In the genomic region with DNA sequence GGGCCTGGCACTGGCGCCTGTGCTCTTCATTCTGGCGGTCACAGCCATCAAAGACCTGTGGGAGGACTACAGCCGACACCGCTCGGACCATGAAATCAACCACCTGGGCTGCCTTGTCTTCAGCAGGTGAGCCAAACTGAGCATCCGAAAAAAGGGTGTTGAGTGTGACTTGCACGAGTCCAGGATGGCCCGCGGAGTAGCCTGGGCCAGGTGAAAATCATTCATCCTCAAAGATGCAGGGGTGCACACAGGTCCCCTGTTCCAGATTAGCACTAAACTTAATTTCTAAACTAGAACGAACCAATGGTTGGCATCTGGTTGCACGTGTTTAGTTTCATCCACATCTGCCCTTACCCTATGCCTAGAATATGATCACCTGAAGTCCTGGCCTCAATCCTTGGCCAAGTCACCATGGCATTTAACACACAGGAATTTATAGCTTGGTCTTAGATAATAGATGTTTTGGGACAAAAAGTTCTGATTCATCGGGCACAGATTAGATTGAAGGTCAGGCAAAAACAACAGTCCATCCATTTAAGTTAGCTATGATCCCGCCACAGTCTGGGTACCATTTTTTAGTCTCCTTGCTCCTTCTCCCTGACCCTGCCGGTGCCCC, we compare ENCODE assay signal across 8 mouse cellular contexts. TPM values are rescaled to one million over a fixed set of nuclear protein-coding genes. Genes with fewer than 3 reads are reported as not detected.
DNase-seq lines count a peak whose midpoint lies in the region; ATAC-seq lines count a peak whose summit lies in the region.

No protein-coding gene starts in this region.

- peaks cover 0 to 3% of the 10 kb centered on the region in 2 experiments; a peak in 1 of 4 replicates for H3K4me1 ChIP-seq in heart, embryonic 14.5 days (ENCODE audit: control insufficient read depth in 2 of 2, insufficient read depth in 2 of 2, low read length in 2 of 2)
- no peaks in the 10 kb centered on the region for H3K4me1 ChIP-seq in brown adipose tissue, adult 24 weeks (ENCODE audit: control insufficient read depth, insufficient read depth, insufficient read length, low read length)
- H3K4me1 ChIP-seq in hindbrain, embryonic 16.5 days (ENCODE audit: control insufficient read depth, insufficient read depth, low read depth, low read length) = no peaks in the 10 kb centered on the region
- H3K4me1 ChIP-seq in midbrain, embryonic 15.5 days = peaks cover 10% of the 10 kb centered on the region; the same call in 1 of the 2 replicates

- DNase-seq in heart, postnatal 4 days = no peak
- DNase-seq in ovary, postnatal 36 days (ENCODE audit: low spot score) = no peak
- DNase-seq in urinary bladder, postnatal 25 days (ENCODE audit: low spot score) = no peak
- DNase-seq in left cerebral cortex, adult 11 months (ENCODE audit: low spot score) = no peak

- H3K4me2 ChIP-seq in heart, embryonic 14.5 days (ENCODE audit: low read length) = peak overlapping the region; percentile 93
- peak overlapping the region; percentile 98 for H3K4me2 ChIP-seq in hindbrain, embryonic 16.5 days (ENCODE audit: low read length)
- peak overlapping the region; percentile 97 for H3K4me2 ChIP-seq in midbrain, embryonic 15.5 days

- no peaks in the 10 kb centered on the region for H3K27me3 ChIP-seq in heart, embryonic 14.5 days (ENCODE audit: control insufficient read depth, insufficient read depth, low read length)
- no peaks in the 10 kb centered on the region for H3K27me3 ChIP-seq in hindbrain, embryonic 16.5 days (replicated peaks; ENCODE audit: control insufficient read depth, insufficient read depth, low read length)
- no peaks in the 10 kb centered on the region for H3K27me3 ChIP-seq in midbrain, embryonic 15.5 days (replicated peaks)

- H3K36me3 ChIP-seq in heart, embryonic 14.5 days (ENCODE audit: control insufficient read depth, insufficient read depth, low read length) = no peaks in the 10 kb centered on the region
- no peaks in the 10 kb centered on the region for H3K36me3 ChIP-seq in hindbrain, embryonic 16.5 days (ENCODE audit: control insufficient read depth, insufficient read depth, low read length)
- H3K36me3 ChIP-seq in midbrain, embryonic 15.5 days (replicated peaks) = no peaks in the 10 kb centered on the region

- H3K9me3 ChIP-seq in heart, embryonic 14.5 days (ENCODE audit: control insufficient read depth, low read length) = no peaks in the 10 kb centered on the region
- H3K9me3 ChIP-seq in hindbrain, embryonic 16.5 days (ENCODE audit: control insufficient read depth, low read length) = no peaks in the 10 kb centered on the region
- H3K9me3 ChIP-seq in midbrain, embryonic 15.5 days = no peaks in the 10 kb centered on the region

- peak overlapping the region; percentile 57 to 75 for H3K4me3 ChIP-seq in heart, embryonic 14.5 days (ENCODE audit: control insufficient read depth in 1 of 2, insufficient read depth in 1 of 2, low read depth in 1 of 2, low read length in 2 of 2)
- H3K4me3 ChIP-seq in brown adipose tissue, adult 24 weeks (ENCODE audit: insufficient read depth, low read depth, low read length) = peak overlapping the region; percentile 76
- peak overlapping the region; percentile 64 for H3K4me3 ChIP-seq in hindbrain, embryonic 16.5 days (ENCODE audit: low read length)
- H3K4me3 ChIP-seq in midbrain, embryonic 15.5 days = peak overlapping the region; percentile 57

- 27% methylated on average over 14 of the region's 14 CpGs for WGBS in heart, embryonic 14.5 days
- 31% methylated on average over 14 of the region's 14 CpGs for WGBS in hindbrain, embryonic 16.5 days
- WGBS in midbrain, embryonic 15.5 days = 28% methylated on average over 14 of the region's 14 CpGs

- H3K9ac ChIP-seq in heart, embryonic 14.5 days (ENCODE audit: low read length) = peak overlapping the region; percentile 80
- peak overlapping the region; percentile 68 for H3K9ac ChIP-seq in hindbrain, embryonic 16.5 days (ENCODE audit: low read depth, low read length)
- peak overlapping the region; percentile 60 for H3K9ac ChIP-seq in midbrain, embryonic 15.5 days

- no peak; the same call in 1 of the 2 replicates for ATAC-seq in heart, embryonic 14.5 days (ENCODE audit: insufficient number of reproducible peaks, insufficient read depth, low FRiP score, low read depth)
- ATAC-seq in hindbrain, embryonic 16.5 days = no peak
- ATAC-seq in midbrain, embryonic 15.5 days (replicated peaks) = peak; percentile 76; the same call in 1 of the 2 replicates

- no peak overlapping the region for H3K27ac ChIP-seq in heart, embryonic 14.5 days (replicated peaks in 1 of 2; ENCODE audit: control insufficient read depth in 1 of 2, insufficient read depth in 1 of 2, low read depth in 2 of 2, low read length in 2 of 2)
- H3K27ac ChIP-seq in brown adipose tissue, adult 24 weeks (replicated peaks; ENCODE audit: low read depth, low read length) = no peak overlapping the region
- H3K27ac ChIP-seq in hindbrain, embryonic 16.5 days (ENCODE audit: low read depth, low read length) = no peak overlapping the region
- no peak overlapping the region for H3K27ac ChIP-seq in midbrain, embryonic 15.5 days

RNA-seq across cellular contexts. Expression of a gene that starts 2.9 kb away (rescaled TPM):
- 1.8 and 1.9 TPM in 2 replicates for polyA plus RNA-seq in heart, embryonic 14.5 days (2014; fragmentation: Nextera tagmentation; extraction: Ambion mirVana)
- 1 to 10 TPM; 2.4 to 2.9 TPM for total RNA-seq in heart, postnatal 4 days (2021)
- polyA plus RNA-seq in brown adipose tissue, adult 24 weeks (2012; ENCODE audit: insufficient read depth, insufficient read length, missing spikeins) = 2.5 and 3.4 TPM in 2 replicates
- 1.1 TPM in 2 replicates for polyA plus RNA-seq in hindbrain, embryonic 16.5 days (2015; fragmentation: Nextera tagmentation; extraction: Ambion mirVana)
- polyA plus RNA-seq in midbrain, embryonic 15.5 days (2015; fragmentation: Nextera tagmentation; extraction: Ambion mirVana) = 1.2 and 1.3 TPM in 2 replicates
